In genomic region chr3:159839481-159839880, GRCm38 (mm10) we compare ENCODE assay signal across 8 mouse cellular contexts. TPM values are rescaled to one million over a fixed set of nuclear protein-coding genes. Genes with fewer than 3 reads are reported as not detected.
DNase-seq lines count a peak whose midpoint lies in the region; ATAC-seq and TF ChIP-seq lines count a peak whose summit lies in the region.

Gene Wls, plus strand, starts transcription at chr3:159839672.

- peak within 1 kb of the TSS; percentile 90 for H3K27ac ChIP-seq in heart, embryonic 11.5 days (ENCODE audit: low read depth, low read length)
- peak within 1 kb of the TSS; percentile 76; the same call in 1 of the 2 replicates for H3K27ac ChIP-seq in kidney, embryonic 14.5 days (ENCODE audit: low read depth, low read length)
- peak within 1 kb of the TSS; percentile 62 for H3K27ac ChIP-seq in midbrain, postnatal 0 days (ENCODE audit: low read depth, low read length)
- H3K27ac ChIP-seq in stomach, embryonic 14.5 days (ENCODE audit: low read length) = peak within 1 kb of the TSS; percentile 89

- peak within 1 kb of the TSS; percentile 59 for H3K4me3 ChIP-seq in erythroblast, embryonic 14.5 days (replicated peaks)
- H3K4me3 ChIP-seq in heart, embryonic 11.5 days (ENCODE audit: low read depth, low read length) = peak within 1 kb of the TSS; percentile 78
- H3K4me3 ChIP-seq in kidney, embryonic 14.5 days (ENCODE audit: low read length) = peak within 1 kb of the TSS; percentile 44
- peak within 1 kb of the TSS; percentile 64 for H3K4me3 ChIP-seq in midbrain, postnatal 0 days (ENCODE audit: low read depth, low read length)
- H3K4me3 ChIP-seq in stomach, embryonic 14.5 days (ENCODE audit: low read depth, low read length) = peak within 1 kb of the TSS; percentile 78

- H3K27me3 ChIP-seq in erythroblast, embryonic 14.5 days (ENCODE audit: control insufficient read depth) = peaks cover 24% of the 10 kb centered on the region
- H3K27me3 ChIP-seq in heart, embryonic 11.5 days (ENCODE audit: control insufficient read depth, insufficient read depth, low read length) = no peaks in the 10 kb centered on the region
- no peaks in the 10 kb centered on the region for H3K27me3 ChIP-seq in kidney, embryonic 14.5 days (ENCODE audit: control insufficient read depth, insufficient read depth, low read length)
- no peaks in the 10 kb centered on the region for H3K27me3 ChIP-seq in midbrain, postnatal 0 days (ENCODE audit: insufficient read depth, low read length)
- H3K27me3 ChIP-seq in stomach, embryonic 14.5 days (ENCODE audit: control insufficient read depth, insufficient read depth, low read length) = no peaks in the 10 kb centered on the region

- no peaks in the 10 kb centered on the region for H3K36me3 ChIP-seq in erythroblast, embryonic 14.5 days (ENCODE audit: control insufficient read depth)
- H3K36me3 ChIP-seq in heart, embryonic 11.5 days (ENCODE audit: control insufficient read depth, insufficient read depth, low read length) = no peaks in the 10 kb centered on the region
- no peaks in the 10 kb centered on the region for H3K36me3 ChIP-seq in kidney, embryonic 14.5 days (ENCODE audit: control insufficient read depth, insufficient read depth, low read length)
- no peaks in the 10 kb centered on the region for H3K36me3 ChIP-seq in midbrain, postnatal 0 days (ENCODE audit: insufficient read depth, low read length)
- no peaks in the 10 kb centered on the region for H3K36me3 ChIP-seq in stomach, embryonic 14.5 days (ENCODE audit: control insufficient read depth, insufficient read depth, low read length)

- 0% methylated on average over 17 of the region's 21 CpGs for WGBS in heart, embryonic 11.5 days (ENCODE audit: insufficient replicate concordance)
- WGBS in kidney, embryonic 14.5 days = under 1% methylated on average over 21 of the region's 21 CpGs
- WGBS in midbrain, postnatal 0 days = 1% methylated on average over 19 of the region's 21 CpGs
- WGBS in stomach, embryonic 14.5 days = 0% methylated on average over 21 of the region's 21 CpGs

- no peak for TF ChIP-seq CTCF in midbrain, postnatal 0 days (IDR thresholded peaks at IDR 0.05)

- H3K4me1 ChIP-seq in erythroblast, embryonic 14.5 days (ENCODE audit: control insufficient read depth) = peaks cover 11% of the 10 kb centered on the region
- H3K4me1 ChIP-seq in heart, embryonic 11.5 days (ENCODE audit: control insufficient read depth, insufficient read depth, low read length) = peaks cover 7% of the 10 kb centered on the region
- H3K4me1 ChIP-seq in kidney, embryonic 14.5 days (ENCODE audit: control insufficient read depth, insufficient read depth, low read length) = peaks cover 4% of the 10 kb centered on the region; the same call in 1 of the 2 replicates
- peaks cover 3% of the 10 kb centered on the region; the same call in 1 of the 2 replicates for H3K4me1 ChIP-seq in midbrain, postnatal 0 days (ENCODE audit: insufficient read depth, low read length)
- peaks cover 4% of the 10 kb centered on the region; the same call in 1 of the 2 replicates for H3K4me1 ChIP-seq in stomach, embryonic 14.5 days (ENCODE audit: control insufficient read depth, insufficient read depth, low read length)

- no peaks in the 10 kb centered on the region for H3K9me3 ChIP-seq in erythroblast, embryonic 14.5 days (ENCODE audit: control insufficient read depth, low read length)
- no peaks in the 10 kb centered on the region for H3K9me3 ChIP-seq in heart, embryonic 11.5 days (replicated peaks; ENCODE audit: control insufficient read depth, low read length)
- H3K9me3 ChIP-seq in kidney, embryonic 14.5 days (ENCODE audit: control insufficient read depth, low read length) = no peaks in the 10 kb centered on the region
- H3K9me3 ChIP-seq in midbrain, postnatal 0 days (ENCODE audit: low read length) = no peaks in the 10 kb centered on the region
- H3K9me3 ChIP-seq in stomach, embryonic 14.5 days (ENCODE audit: control insufficient read depth, low read depth, low read length) = no peaks in the 10 kb centered on the region

- H3K9ac ChIP-seq in heart, embryonic 11.5 days (ENCODE audit: low read depth, low read length) = peak within 1 kb of the TSS; percentile 89
- H3K9ac ChIP-seq in kidney, embryonic 14.5 days (ENCODE audit: low read depth, low read length) = peak within 1 kb of the TSS; percentile 54
- H3K9ac ChIP-seq in midbrain, postnatal 0 days (replicated peaks; ENCODE audit: low read length, poor library complexity, severe bottlenecking) = peak within 1 kb of the TSS; percentile 56
- peak within 1 kb of the TSS; percentile 76 for H3K9ac ChIP-seq in stomach, embryonic 14.5 days (replicated peaks; ENCODE audit: low read depth, low read length)

- peak within 1 kb of the TSS; percentile 86 for H3K4me2 ChIP-seq in heart, embryonic 11.5 days
- peak within 1 kb of the TSS; percentile 60 for H3K4me2 ChIP-seq in kidney, embryonic 14.5 days (replicated peaks; ENCODE audit: low read depth, low read length)
- peak within 1 kb of the TSS; percentile 97 for H3K4me2 ChIP-seq in midbrain, postnatal 0 days (ENCODE audit: low read depth, low read length, poor library complexity, severe bottlenecking)
- H3K4me2 ChIP-seq in stomach, embryonic 14.5 days (replicated peaks; ENCODE audit: low read depth, low read length) = peak within 1 kb of the TSS; percentile 87

- ATAC-seq in heart, embryonic 11.5 days (replicated peaks; ENCODE audit: insufficient number of reproducible peaks, low FRiP score, low TSS enrichment) = peak; percentile 94
- ATAC-seq in kidney, embryonic 14.5 days (ENCODE audit: low FRiP score, low TSS enrichment) = peak; percentile 97
- ATAC-seq in midbrain, postnatal 0 days (ENCODE audit: low FRiP score) = peak; percentile 80
- peak; percentile 91 for ATAC-seq in stomach, embryonic 14.5 days (ENCODE audit: insufficient number of reproducible peaks, insufficient read depth, low FRiP score, low read depth)

- DNase-seq in 3T3-L1 (ENCODE audit: low read depth, low spot score) = peak; percentile 89
- DNase-seq in adrenal gland, postnatal 4 days (ENCODE audit: low spot score in 2 of 2) = peak; percentile 18 to 47
- DNase-seq in liver = peak; percentile 67
- peak; percentile 77 for DNase-seq in midbrain, postnatal 0 days (ENCODE audit: low spot score)

RNA-seq across cellular contexts. Expression of gene Wls, which starts in this region (rescaled TPM):
- 10 to 100 TPM; 68.6 to 76.4 TPM for total RNA-seq in adrenal gland, postnatal 4 days (2021)
- polyA plus RNA-seq in erythroblast, embryonic 14.5 days (2012) = 0.01 and 0.02 TPM in 2 replicates
- polyA plus RNA-seq in heart, embryonic 11.5 days (2014; fragmentation: Nextera tagmentation; extraction: Ambion mirVana) = 128 and 156 TPM in 2 replicates
- polyA plus RNA-seq in kidney, embryonic 14.5 days (2014; fragmentation: Nextera tagmentation; extraction: Ambion mirVana) = 77.4 and 102 TPM in 2 replicates
- total RNA-seq in midbrain, postnatal 0 days (2014; rRNA removed) = 40.6 and 61.9 TPM in 2 replicates
- polyA plus RNA-seq in midbrain, postnatal 0 days (2015; fragmentation: Nextera tagmentation; extraction: Ambion mirVana) = 55.7 and 58.9 TPM in 2 replicates
- polyA plus RNA-seq in stomach, embryonic 14.5 days (2014; fragmentation: Nextera tagmentation; extraction: Ambion mirVana) = 127 and 132 TPM in 2 replicates

Comparison
In these comparisons a context has a peak if more than half of its experiments do, and no peak if none do; other contexts are left out.
1. Peak in every context shown above with its lines: DNase-seq, ATAC-seq, H3K4me3 ChIP-seq and H3K27ac ChIP-seq.
2. RNA of gene Wls (polyA plus RNA-seq): 128 to 156 TPM in heart, embryonic 11.5 days, 127 to 132 TPM in stomach, embryonic 14.5 days, 77.4 to 102 TPM in kidney, embryonic 14.5 days and 55.7 to 58.9 TPM in midbrain, postnatal 0 days; 0.01 to 0.02 TPM in erythroblast, embryonic 14.5 days; every median in the first group is over 10 times any median in the second.
3. DNase-seq: peak in every context shown above with its lines; median percentile 89 in 3T3-L1; 77 in midbrain, postnatal 0 days; 67 in liver; 32 in adrenal gland, postnatal 4 days.